Mouse (Mus musculus) C2C12 (cell line): ENCODE data around the gene St8sia1. TPM values are rescaled to one million over a fixed set of nuclear protein-coding genes. Genes with fewer than 3 reads are reported as not detected.

Experiments
- H3K27me3 ChIP-seq: one replicate; pipeline ENCODE4 v1.6.1; 2011; ENCODE audit not compliant: control insufficient read depth, insufficient read depth, insufficient read length
- H3K36me3 ChIP-seq: one replicate; pipeline ENCODE4 v1.6.1; 2011; ENCODE audit not compliant: control insufficient read depth, insufficient read depth
- H3K4me3 ChIP-seq: one replicate; pipeline ENCODE4 v1.5.1; 2011; ENCODE audit warnings: mild to moderate bottlenecking, control low read depth; ENCODE audit not compliant: poor library complexity, insufficient read depth, severe bottlenecking
- H3K79me2 ChIP-seq: one replicate; pipeline ENCODE4 v1.6.1; 2011; ENCODE audit not compliant: control insufficient read depth, insufficient read depth
- H3K79me3 ChIP-seq: one replicate; pipeline ENCODE4 v1.6.1; 2011; ENCODE audit warnings: low read depth, control low read depth
- H3ac ChIP-seq: one replicate; pipeline ENCODE3; 2011; ENCODE audit warnings: low read depth; ENCODE audit not compliant: control insufficient read depth, insufficient read length
- CEBPB ChIP-seq: IDR thresholded peaks from one replicate; pipeline ENCODE4 v1.6.1; 2011; ENCODE audit warnings: low read depth, mild to moderate bottlenecking, control low read depth, moderate library complexity
- CTCF ChIP-seq: IDR thresholded peaks from one replicate; pipeline ENCODE4 v1.5.1; 2011; ENCODE audit not compliant: control insufficient read depth, insufficient read depth, insufficient read length
- FOSL1 ChIP-seq: IDR thresholded peaks from one replicate; pipeline ENCODE4 v1.8.0; 2011; ENCODE audit warnings: mild to moderate bottlenecking, low read length; ENCODE audit not compliant: poor library complexity, insufficient read depth, severe bottlenecking
- MAX ChIP-seq: IDR thresholded peaks from one replicate; pipeline ENCODE4 v1.6.1; 2011; ENCODE audit warnings: mild to moderate bottlenecking, control low read depth
- MYOD1 ChIP-seq: IDR thresholded peaks from one replicate; pipeline ENCODE4 v1.6.1; 2011; ENCODE audit warnings: low read depth; ENCODE audit not compliant: control insufficient read depth, insufficient read length
- MYOG ChIP-seq: IDR thresholded peaks from one replicate; pipeline ENCODE4 v1.6.1; 2011; ENCODE audit not compliant: control insufficient read depth, insufficient read length; ENCODE audit errors: extremely low read depth
- USF1 ChIP-seq: IDR thresholded peaks from one replicate; pipeline ENCODE4 v1.6.1; 2011; ENCODE audit warnings: low read depth, mild to moderate bottlenecking, control low read depth, moderate library complexity
- polyA plus RNA-seq: library from polyadenylated mRNA; unstranded; fragments of >200 nt; fragmentation: generic; extraction: Trizol; gene quantifications from one replicate; pipeline ENCODE4 v1.2.1, GENCODE M21; 2012; ENCODE audit warnings: missing spikeins

St8sia1 gene
- polyA plus RNA-seq, 1 experiment: not detected

GRCm38 (mm10) chr6:142852419-142853377 is 111.6 kb downstream of the St8sia1 start:
- Histone ChIP-seq H3K4me3 (no peak overlapping the region), H3K79me3 (no peaks in the 10 kb centered on the region), H3ac (no peak overlapping the region), H3K36me3 (no peaks in the 10 kb centered on the region), H3K79me2 (no peaks in the 10 kb centered on the region), H3K27me3 (no peaks in the 10 kb centered on the region)
- TF ChIP-seq MYOD1: no peak
- TF ChIP-seq CEBPB: no peak
- TF ChIP-seq MAX: no peak

GRCm38 (mm10) chr6:142850436-142850835 is 113.8 kb downstream of the St8sia1 start:
- Histone ChIP-seq H3ac (no peak overlapping the region), H3K79me3 (no peaks in the 10 kb centered on the region), H3K27me3 (no peaks in the 10 kb centered on the region), H3K79me2 (no peaks in the 10 kb centered on the region), H3K36me3 (no peaks in the 10 kb centered on the region), H3K4me3 (no peak overlapping the region)
- TF ChIP-seq CTCF (no peak), MAX (no peak), USF1 (no peak), FOSL1 (no peak), MYOG (no peak), CEBPB (no peak), MYOD1 (no peak)

DNA sequence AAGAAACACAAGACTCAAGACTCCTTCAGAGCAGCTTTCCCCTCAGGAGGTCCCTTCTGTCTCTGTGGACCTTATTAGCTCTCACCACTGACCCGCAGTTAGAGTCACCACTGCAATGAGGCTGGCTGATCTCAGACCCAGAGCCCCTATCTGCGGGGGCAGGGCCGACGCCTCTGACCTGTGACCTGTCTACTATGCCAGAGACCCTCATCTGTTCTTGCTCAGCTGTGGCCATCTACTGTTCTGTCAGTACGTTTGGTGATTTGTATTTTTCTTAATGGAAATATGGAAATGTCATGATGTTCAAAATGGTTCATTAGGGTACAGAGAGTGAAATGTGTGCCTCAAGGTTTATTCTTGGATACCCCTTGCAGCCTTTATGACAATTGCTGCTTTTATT is 114.9 kb downstream of the St8sia1 start:
- Histone ChIP-seq H3K79me3 (no peaks in the 10 kb centered on the region), H3K27me3 (no peaks in the 10 kb centered on the region), H3K4me3 (no peak overlapping the region), H3ac (no peak overlapping the region), H3K79me2 (no peaks in the 10 kb centered on the region), H3K36me3 (no peaks in the 10 kb centered on the region)
- TF ChIP-seq MYOD1 (no peak), USF1 (no peak), CTCF (no peak)

DNA sequence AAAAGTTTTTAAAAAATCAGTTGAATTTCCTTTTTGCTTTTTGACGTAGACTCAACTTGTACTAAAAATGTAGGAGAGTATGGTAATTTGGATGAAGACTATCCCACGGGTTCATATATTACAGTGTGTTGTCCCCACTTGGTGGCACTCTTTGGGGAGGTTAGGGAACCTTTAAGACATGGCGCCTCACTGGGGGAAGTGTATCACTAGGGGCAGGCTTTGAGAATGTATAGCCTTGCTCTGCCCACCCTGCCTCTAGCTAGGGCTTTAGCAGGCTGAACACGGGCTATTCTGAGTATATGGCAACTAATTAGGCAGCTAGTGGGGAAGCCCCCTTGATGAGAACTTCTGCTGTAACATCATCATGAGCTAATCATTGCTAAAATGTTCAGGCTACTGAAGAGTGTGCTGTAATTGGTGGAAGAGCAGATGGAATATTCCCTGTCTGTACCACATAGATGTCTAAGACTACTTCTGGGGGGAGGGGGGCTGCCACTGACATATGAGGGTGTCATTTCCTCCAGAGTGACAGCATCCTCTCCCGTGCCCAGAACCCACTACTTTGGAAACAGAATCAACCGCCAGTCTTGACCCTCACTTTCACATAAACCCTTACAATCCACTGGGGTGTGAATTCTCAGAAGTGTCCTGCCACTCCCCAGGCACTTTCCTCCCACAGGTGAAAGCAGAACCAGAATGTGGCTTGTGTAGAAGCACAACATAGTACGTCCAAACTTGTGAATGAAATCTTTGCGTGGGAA is 116.2 kb downstream of the St8sia1 start:
- Histone ChIP-seq H3ac (no peak overlapping the region), H3K36me3 (no peaks in the 10 kb centered on the region), H3K4me3 (no peak overlapping the region), H3K79me2 (no peaks in the 10 kb centered on the region), H3K27me3 (no peaks in the 10 kb centered on the region), H3K79me3 (no peaks in the 10 kb centered on the region)
- TF ChIP-seq USF1: no peak
- no peak for TF ChIP-seq CTCF

DNA sequence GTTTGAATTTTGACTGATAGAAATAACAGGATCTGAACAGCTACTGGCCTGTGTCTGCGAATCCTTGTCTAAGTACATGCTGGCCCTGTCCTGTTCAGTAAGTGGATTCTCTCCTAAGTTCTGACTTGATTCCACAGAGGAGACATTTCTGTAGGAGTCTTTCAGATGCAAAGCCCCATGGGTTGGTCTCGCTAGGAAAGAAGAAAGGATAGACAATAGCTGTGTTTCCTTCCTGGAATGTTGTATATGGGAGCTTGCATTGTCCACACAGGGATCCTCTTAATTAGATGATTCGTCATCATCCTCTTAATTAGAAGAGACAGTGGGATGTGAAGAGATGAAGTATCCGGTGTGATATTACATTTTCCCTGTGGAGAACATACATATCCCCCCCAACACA is 117.4 kb downstream of the St8sia1 start:
- Histone ChIP-seq H3K79me2 (no peaks in the 10 kb centered on the region), H3K79me3 (no peaks in the 10 kb centered on the region), H3ac (no peak overlapping the region), H3K36me3 (no peaks in the 10 kb centered on the region), H3K27me3 (no peaks in the 10 kb centered on the region), H3K4me3 (no peak overlapping the region)
- TF ChIP-seq MYOG (no peak), MAX (no peak), MYOD1 (no peak), CTCF (no peak), FOSL1 (no peak), CEBPB (no peak), USF1 (no peak)

DNA sequence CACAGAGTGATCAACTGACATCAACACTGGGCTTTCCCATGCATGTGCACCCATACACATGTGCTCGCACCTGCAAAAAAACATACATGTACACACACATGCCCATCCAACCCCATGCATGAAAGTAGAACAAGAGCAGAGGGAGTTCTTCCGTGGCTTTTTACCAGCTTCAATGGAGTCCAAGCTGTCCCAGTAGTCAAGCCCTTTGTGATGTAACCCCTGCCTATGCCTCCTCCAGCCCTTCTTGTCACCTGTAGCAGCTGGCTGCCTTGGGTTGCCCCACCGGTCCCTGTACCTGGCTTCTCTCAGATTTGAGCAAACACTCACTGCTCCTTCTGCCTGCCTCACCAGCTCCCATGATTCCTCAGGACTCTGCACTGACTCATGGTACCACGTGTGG is 119.2 kb downstream of the St8sia1 start:
- Histone ChIP-seq H3K79me2 (no peaks in the 10 kb centered on the region), H3K4me3 (no peak overlapping the region), H3ac (no peak overlapping the region), H3K27me3 (no peaks in the 10 kb centered on the region), H3K79me3 (no peaks in the 10 kb centered on the region), H3K36me3 (no peaks in the 10 kb centered on the region)
- no peak for TF ChIP-seq CEBPB
- TF ChIP-seq MYOD1: no peak
- no peak for TF ChIP-seq CTCF
- no peak for TF ChIP-seq FOSL1
- TF ChIP-seq MYOG: no peak
- no peak for TF ChIP-seq MAX
- TF ChIP-seq USF1: no peak
